Mouse (Mus musculus): ENCODE results near the gene Tanc2.
A peak's percentile ranks its signal among the peaks of the same experiment; 100 is the strongest.

The Tanc2 gene

GRCm38 (mm10) chr11:105955815-105956430 is 366.1 kb downstream of the Tanc2 start:
- DNase-seq (ENCODE audit: low spot score), result no peak

- no peak for DNase-seq (ENCODE audit: low spot score)
These were observed 367.7 kb downstream of the Tanc2 start for GRCm38 (mm10) chr11:105957501-105957900.

GRCm38 (mm10) chr11:105958566-105958965 is 368.8 kb downstream of the Tanc2 start:
- DNase-seq (ENCODE audit: low spot score), result no peak

- peak; percentile 61 for DNase-seq (ENCODE audit: low spot score)
These were observed 369.6 kb downstream of the Tanc2 start for GRCm38 (mm10) chr11:105959355-105959754.

- no peak for DNase-seq (ENCODE audit: low spot score)
These were observed 374.9 kb downstream of the Tanc2 start for GRCm38 (mm10) chr11:105964691-105965090.

GRCm38 (mm10) chr11:105966288-105966687 is 376.5 kb downstream of the Tanc2 start:
- no peak for DNase-seq (ENCODE audit: low spot score)

GRCm38 (mm10) chr11:105967741-105968574 is 378.2 kb downstream of the Tanc2 start, which contains the start of gene Ace:
TSS of gene Ace (plus strand) at chr11:105967945.
- peak; percentile 58 for DNase-seq (ENCODE audit: low spot score)

- no peak for DNase-seq (ENCODE audit: low spot score)
These were observed 379.2 kb downstream of the Tanc2 start for GRCm38 (mm10) chr11:105968948-105969347.

GRCm38 (mm10) chr11:105969516-105969915 is 379.7 kb downstream of the Tanc2 start:
- DNase-seq (ENCODE audit: low spot score), result peak; percentile 48

GRCm38 (mm10) chr11:105974593-105974992 is 384.8 kb downstream of the Tanc2 start:
- DNase-seq (ENCODE audit: low spot score), result no peak

- DNase-seq (ENCODE audit: low spot score), result no peak
These were observed 385.3 kb downstream of the Tanc2 start for GRCm38 (mm10) chr11:105975050-105975449.

GRCm38 (mm10) chr11:105975636-105976035 is 385.9 kb downstream of the Tanc2 start:
- no peak for DNase-seq (ENCODE audit: low spot score)

GRCm38 (mm10) chr11:105978232-105978631 is 388.4 kb downstream of the Tanc2 start:
- DNase-seq (ENCODE audit: low spot score), result no peak

GRCm38 (mm10) chr11:105978634-105979033 is 388.8 kb downstream of the Tanc2 start:
- DNase-seq (ENCODE audit: low spot score), result no peak
